Mouse (Mus musculus): ENCODE results near the gene Zfp114.

DNA sequence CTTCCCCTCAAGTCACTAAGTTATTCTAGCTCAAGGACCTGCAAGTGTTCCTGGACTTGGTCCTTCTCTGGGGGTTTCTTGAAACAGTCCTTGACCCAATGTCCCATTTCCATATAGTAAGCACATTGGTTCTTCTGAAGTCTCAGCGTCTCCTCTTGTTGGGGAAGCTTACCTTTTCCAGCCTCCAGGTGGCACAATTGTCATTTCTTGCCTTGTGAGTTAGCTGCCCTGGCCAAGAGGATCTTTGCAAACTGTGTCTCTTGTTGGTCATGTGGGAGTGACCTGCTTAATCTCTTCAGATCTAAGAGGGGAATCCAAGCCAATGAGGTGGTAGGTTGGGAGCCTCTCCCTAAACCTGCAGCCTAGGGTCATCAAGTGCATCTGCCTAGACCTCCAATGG is 21.6 kb upstream of the Zfp114 start:
- TF ChIP-seq CTCF (IDR thresholded peaks at IDR 0.05) (peak; percentile 53), EP300 (IDR thresholded peaks at IDR 0.05) (no peak)

All from lung, postnatal 0 days (tissue).